Mouse (Mus musculus) mouse embryonic stem cell (cell line): Measurements from ENCODE around the gene Gm45618.

Experiments used
- in situ Hi-C, 2 experiments: fragments of 300-500 bp; cut with MboI; formaldehyde crosslinking; loops; 1 replicate in 1 of 2; 3 replicates in 1 of 2; pipeline ENCODE4 v1.14.3; 2019 to 2020; ENCODE audit warnings: low sequenced_read_pairs in 2 of 2, low pct_unique_long_range_greater_than_20kb in 1 of 2, mixed read lengths in 1 of 2; ENCODE audit not compliant: unreplicated experiment in 1 of 2

Gene Gm45618

GRCm38 (mm10) chr7:142079365-142079764 lies 41.2 kb downstream of the Gm45618 start:
- in situ Hi-C loops = no loop called here

- in situ Hi-C loops = no loop called here
Measured at GRCm38 (mm10) chr7:142077138-142077537, 43.4 kb downstream of the Gm45618 start.

DNA sequence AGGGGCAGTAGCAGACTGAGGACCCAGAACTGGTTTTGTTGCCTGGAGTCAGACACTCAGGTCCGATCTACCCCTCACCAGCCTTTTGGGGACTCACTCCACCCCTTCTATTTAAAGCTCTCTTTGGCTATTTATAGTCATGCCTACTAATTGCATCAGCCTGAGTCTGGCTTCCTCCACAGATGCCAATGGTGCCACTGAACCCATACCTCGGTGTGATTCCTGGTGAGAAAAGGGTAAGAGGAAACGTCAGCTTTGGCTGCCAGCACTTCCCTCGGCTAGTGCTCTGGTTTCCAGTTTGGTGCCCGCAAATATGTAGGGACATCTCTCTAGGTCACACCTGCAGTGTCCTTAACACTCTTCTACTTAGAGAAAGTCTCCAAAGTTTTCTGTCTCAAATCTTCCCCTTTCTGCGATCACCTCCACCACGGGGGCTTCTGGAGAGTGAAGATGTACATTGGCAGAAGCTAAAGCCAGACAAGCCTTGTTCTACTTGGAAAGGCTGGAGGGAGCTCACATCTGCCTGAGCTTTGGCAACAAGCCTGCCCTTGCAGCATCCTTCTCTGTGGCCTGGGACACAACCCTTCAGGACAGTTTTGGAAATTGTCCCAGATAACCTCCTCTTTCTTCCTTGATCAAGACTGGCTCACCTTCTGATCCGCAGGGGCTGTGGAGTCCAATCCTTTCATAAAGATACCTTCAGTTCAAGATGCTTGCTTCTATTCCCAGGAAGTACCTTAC lies 46.2 kb downstream of the Gm45618 start:
- in situ Hi-C loops = no loop called here

DNA sequence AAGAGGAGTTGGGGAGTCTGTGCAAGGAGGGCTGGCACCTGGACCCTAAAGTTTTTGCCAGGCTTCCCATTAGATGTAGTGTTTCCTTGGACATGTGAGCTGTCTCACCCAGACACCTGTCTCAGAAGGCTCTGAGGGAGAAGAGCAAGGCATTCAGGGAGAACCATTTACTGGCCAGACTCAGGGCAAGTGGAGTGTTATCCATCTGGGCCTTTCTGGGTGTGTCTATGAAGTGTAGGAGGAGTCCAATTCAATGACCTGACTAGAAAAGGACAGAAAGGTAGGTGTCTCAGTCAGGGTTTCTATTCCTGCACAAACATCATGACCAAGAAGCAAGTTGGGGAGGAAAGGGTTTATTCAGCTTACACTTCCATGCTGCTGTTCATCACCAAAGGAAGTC lies 48.8 kb downstream of the Gm45618 start:
- in situ Hi-C loops = no loop called here

DNA sequence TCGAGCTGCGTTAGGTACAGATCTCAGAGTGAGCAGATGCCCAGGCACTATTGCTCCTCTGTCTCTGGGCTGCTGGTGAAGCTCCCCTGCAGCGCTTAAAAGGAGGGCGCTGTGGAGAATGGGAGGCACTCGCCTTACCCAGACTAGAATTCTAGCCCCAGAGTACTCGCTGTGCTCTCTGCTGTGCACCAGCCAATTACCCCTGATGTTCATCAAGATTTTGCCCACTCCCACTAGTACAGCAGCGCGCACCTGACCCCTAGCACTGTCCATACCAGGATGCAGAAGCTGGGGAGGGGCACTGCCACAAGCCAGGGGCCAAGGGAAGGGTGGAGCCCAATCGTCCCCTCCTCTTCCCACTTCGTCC lies 49.3 kb downstream of the Gm45618 start:
- in situ Hi-C loops = no loop called here

- in situ Hi-C loops = no loop called here
Measured at GRCm38 (mm10) chr7:142070458-142071211, 49.9 kb downstream of the Gm45618 start.
